Mouse (Mus musculus) midbrain, embryonic 10.5 days (tissue): ENCODE results near the gene Klk6. TPM values are rescaled to one million over a fixed set of nuclear protein-coding genes. Genes with fewer than 3 reads are reported as not detected.

Experiments used
- DNase-seq: peaks from one replicate; pipeline ENCODE4 v3.0.0-alpha.2; 2017; ENCODE audit warnings: low spot score
- H3K27ac ChIP-seq: fragments of 300-500 bp; sonication (generic); replicated peaks from 2 replicates; pipeline ENCODE4 v1.5.1; 2016; ENCODE audit warnings: mild to moderate bottlenecking
- H3K27me3 ChIP-seq: fragments of 300-500 bp; sonication (generic); 2 replicates; pipeline ENCODE4 v1.6.1; 2016; ENCODE audit warnings: low read depth, mild to moderate bottlenecking; ENCODE audit not compliant: poor library complexity, severe bottlenecking
- H3K36me3 ChIP-seq: fragments of 300-500 bp; sonication (generic); 2 replicates; pipeline ENCODE4 v1.6.1; 2016; ENCODE audit warnings: mild to moderate bottlenecking, moderate library complexity
- H3K4me1 ChIP-seq: fragments of 300-500 bp; sonication (generic); 2 replicates; pipeline ENCODE4 v1.6.1; 2016
- H3K4me3 ChIP-seq: fragments of 300-500 bp; sonication (generic); 2 replicates; pipeline ENCODE4 v1.5.1; 2016; ENCODE audit warnings: mild to moderate bottlenecking, moderate library complexity
- H3K9me3 ChIP-seq: fragments of 300-500 bp; sonication (generic); replicated peaks from 2 replicates; pipeline ENCODE4 v1.6.1; 2016; ENCODE audit warnings: mild to moderate bottlenecking
- WGBS: fragments of 180-500 bp; shearing (Covaris S2); methylation state at CpG from one replicate; pipeline ENCODE4 v1.1.7; 2016; 5-methylcytosine and 5-hydroxymethylcytosine counted together
- polyA plus RNA-seq: library from polyadenylated mRNA; unstranded; fragments of >200 nt; fragmentation: Nextera tagmentation; extraction: Ambion mirVana; gene quantifications from 2 replicates; pipeline ENCODE4 v1.2.1, GENCODE M21; 2016

Klk6 gene
- polyA plus RNA-seq, 1 experiment from 2014 or later: not detected

DNA sequence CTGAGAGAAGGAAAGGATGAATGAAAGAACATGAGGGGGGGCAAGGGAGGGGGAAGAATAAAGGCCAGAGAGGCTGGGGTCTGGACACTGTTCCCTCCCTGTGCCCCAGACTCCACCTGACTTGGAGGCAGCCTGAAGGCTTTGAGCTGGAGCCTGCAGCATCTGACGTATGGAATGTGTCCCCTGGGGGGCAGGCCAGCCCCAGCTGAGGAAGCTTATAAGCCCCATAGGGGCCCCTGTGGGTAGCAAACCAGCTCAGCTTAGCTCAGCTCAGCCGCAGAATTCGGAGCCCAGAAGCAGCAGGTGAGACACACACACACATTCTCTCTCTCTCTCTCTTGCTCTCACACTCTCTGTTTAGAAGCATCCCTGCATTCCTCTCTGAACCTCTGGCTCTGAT is 56.6 kb downstream of the Klk6 start, which contains the start of gene Klk4:
Gene Klk4, plus strand, starts transcription at position 249 of the 400 bp plus-strand sequence.
- no peaks in the 10 kb centered on the region for H3K9me3 ChIP-seq
- H3K27ac ChIP-seq: no peak within 1 kb of the TSS
- peaks cover 26% of the 10 kb centered on the region for H3K4me1 ChIP-seq
- H3K36me3 ChIP-seq: no peaks in the 10 kb centered on the region
- WGBS: 2% methylated on average over 3 of the region's 3 CpGs
- DNase-seq: no peak
- no peak within 1 kb of the TSS for H3K4me3 ChIP-seq
- H3K27me3 ChIP-seq: peaks cover 5% of the 10 kb centered on the region; the same call in 1 of the 2 replicates

Other genes starting within 250 kb of the Klk6 start
- 14.6 and 16.6 TPM in 2 replicates for gene Zfp719, start 244.9 kb upstream of the Klk6 start, polyA plus RNA-seq
- 0.87 and 1.6 TPM in 2 replicates for gene Zfp819, start 217.3 kb upstream of the Klk6 start, polyA plus RNA-seq
- not detected in 2 replicates for gene Ceacam18, start 189.8 kb upstream of the Klk6 start, polyA plus RNA-seq
- 0.16 and 0.66 TPM in 2 replicates for gene Siglece, start 164.3 kb upstream of the Klk6 start, polyA plus RNA-seq
- gene Ctu1, start 152.5 kb upstream of the Klk6 start, polyA plus RNA-seq: 17.4 and 17.5 TPM in 2 replicates
- gene Klk14, start 134.1 kb upstream of the Klk6 start, polyA plus RNA-seq: not detected in 2 replicates
- 0.21 and 0.33 TPM in 2 replicates for gene Klk13, start 111.9 kb upstream of the Klk6 start, polyA plus RNA-seq
- gene Klk12, start 55.6 kb upstream of the Klk6 start, polyA plus RNA-seq: not detected in 2 replicates
- not detected in 2 replicates for gene Klk11, start 49.9 kb upstream of the Klk6 start, polyA plus RNA-seq
- gene Klk10, start 43.5 kb upstream of the Klk6 start, polyA plus RNA-seq: 0.19 and 0.36 TPM in 2 replicates
- not detected in 2 replicates for gene Klk9, start 32.6 kb upstream of the Klk6 start, polyA plus RNA-seq
- gene Klk8, start 26.9 kb upstream of the Klk6 start, polyA plus RNA-seq: 9.5 and 10.0 TPM in 2 replicates
- gene Klk7, start 13.2 kb upstream of the Klk6 start, polyA plus RNA-seq: not detected in 2 replicates
- gene Klk5, start 17.5 kb downstream of the Klk6 start, polyA plus RNA-seq: 0.17 TPM in 1 of 2 replicates, not detected in the other
- not detected in 2 replicates for gene Klk4, start 56.7 kb downstream of the Klk6 start, polyA plus RNA-seq
- gene Klk15, start 109.2 kb downstream of the Klk6 start, polyA plus RNA-seq: not detected in 2 replicates
- not detected in 2 replicates for gene Klk1b8, start 126.2 kb downstream of the Klk6 start, polyA plus RNA-seq
- not detected in 2 replicates for gene Klk1b1, start 142.3 kb downstream of the Klk6 start, polyA plus RNA-seq
- gene Klk1b9, start 151.6 kb downstream of the Klk6 start, polyA plus RNA-seq: not detected in 2 replicates
- gene Klk1b11, start 171.4 kb downstream of the Klk6 start, polyA plus RNA-seq: not detected in 2 replicates
- gene Klk1b26, start 187.7 kb downstream of the Klk6 start, polyA plus RNA-seq: not detected in 2 replicates
- gene Klk1b27, start 227.8 kb downstream of the Klk6 start, polyA plus RNA-seq: not detected in 2 replicates